Mouse (Mus musculus) heart, postnatal 14 days (tissue): ENCODE results near the gene Rad51d. TPM values are rescaled to one million over a fixed set of nuclear protein-coding genes. Genes with fewer than 3 reads are reported as not detected.
"Not testable (repeated sequence)": the region's sequence is repeated elsewhere in the genome, so short reads cannot be mapped to it uniquely, and the experiment has no call there.

Experiments used
- DNase-seq, 2 experiments: peaks; one replicate each; pipeline ENCODE4 v3.0.0; 2021 to 2022
- intact Hi-C: fragments of 180-260 bp; cut with DNase I; formaldehyde crosslinking; loops from one replicate; pipeline ENCODE4 v1.15.1; 2025
- total RNA-seq, 2 experiments: library from RNA; stranded (reverse); gene quantifications; 2 replicates each; pipeline ENCODE4 v1.2.3; 2021

The Rad51d gene
- total RNA-seq, 2 experiments from 2014 or later: 8.0 to 8.3 TPM

GRCm38 (mm10) chr11:82834359-82834758 is 56.1 kb downstream of the Rad51d start:
- DNase-seq, intact Hi-C loops: not testable (repeated sequence)

GRCm38 (mm10) chr11:82833929-82834328 is 56.5 kb downstream of the Rad51d start:
- no peak for DNase-seq
- intact Hi-C loops: no loop called here

GRCm38 (mm10) chr11:82832402-82832801 is 58.0 kb downstream of the Rad51d start:
- intact Hi-C loops, DNase-seq: not testable (repeated sequence)

DNA sequence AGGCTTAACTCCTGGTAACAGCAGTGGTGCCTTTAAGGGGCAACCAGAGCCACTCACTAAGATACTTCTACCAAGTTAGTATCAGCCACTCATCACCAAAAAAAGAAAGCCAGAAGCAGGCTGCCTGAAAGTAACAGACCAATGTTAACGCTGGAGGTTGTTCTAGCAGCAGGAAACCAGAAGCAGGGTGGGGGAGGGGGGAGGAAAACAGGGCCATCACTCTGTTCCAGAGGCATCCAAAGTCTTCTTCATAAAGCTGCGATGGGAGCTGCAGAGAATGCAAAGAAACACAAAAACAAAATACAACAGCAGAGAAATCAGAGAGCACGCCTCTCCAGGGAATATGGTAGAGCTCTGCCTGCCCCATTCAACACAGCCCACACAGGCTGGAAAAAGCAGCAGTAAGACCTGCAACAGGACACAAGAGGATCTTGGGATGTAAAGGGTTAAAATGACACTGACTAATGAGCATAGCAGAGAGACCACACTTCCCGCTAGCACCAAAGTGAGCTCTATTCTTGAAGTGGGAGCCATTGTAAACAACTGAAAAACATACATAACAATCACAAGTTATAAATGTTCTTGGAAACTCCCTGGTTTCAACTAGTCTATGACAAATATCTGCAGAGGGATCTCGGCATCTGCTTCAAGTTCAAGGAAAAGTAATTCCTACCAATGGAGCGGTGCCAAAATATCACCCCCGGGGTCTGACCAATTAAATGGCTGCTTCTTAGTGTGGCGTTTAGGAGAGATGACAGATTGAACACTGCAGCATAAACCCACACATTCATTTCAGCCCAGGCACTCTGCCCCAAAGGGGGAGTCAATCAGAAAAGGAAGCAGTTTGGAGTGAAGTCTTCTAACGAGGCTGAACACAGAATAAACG is 59.2 kb downstream of the Rad51d start:
- intact Hi-C loops: no loop called here
- DNase-seq: no peak

DNA sequence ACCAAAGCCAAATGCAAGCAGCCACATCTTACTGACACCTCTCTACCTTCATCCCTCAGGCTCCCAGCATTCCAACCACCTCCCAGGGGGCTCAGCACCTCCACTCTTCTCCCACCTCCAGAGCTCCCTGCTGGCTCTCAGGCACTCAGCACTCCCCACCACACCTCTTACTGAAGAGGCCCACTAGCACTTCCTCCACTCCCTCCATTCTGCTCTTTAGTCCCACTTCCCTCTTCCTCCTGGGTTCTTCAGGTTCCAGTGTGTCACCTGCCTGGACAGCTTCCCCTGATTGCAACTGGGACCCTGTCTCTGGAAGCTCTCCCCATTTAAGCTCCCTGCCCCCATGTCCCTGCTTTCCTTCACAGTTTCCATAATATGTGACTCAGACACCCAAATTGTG is 63.6 kb downstream of the Rad51d start:
- intact Hi-C loops: no loop called here
- DNase-seq: no peak

Other genes starting within 250 kb of the Rad51d start
- gene Cct6b, start 126.3 kb downstream of the Rad51d start, total RNA-seq: under 1 TPM in 1 of 2 experiments, not detected in 1; 0.33 TPM
- gene Zfp830, start 126.3 kb downstream of the Rad51d start, total RNA-seq: 10 to 100 TPM; 15.3 to 16.5 TPM
- 10 to 100 TPM; 20.6 to 21.9 TPM for gene Lig3, start 109.5 kb downstream of the Rad51d start, total RNA-seq
- gene Rffl, start 19.4 kb downstream of the Rad51d start, total RNA-seq: 1 to 10 TPM; 5.0 to 6.5 TPM
- not detected for gene Fndc8, start 1.5 kb upstream of the Rad51d start, total RNA-seq
- 10 to 100 TPM; 12.6 to 12.7 TPM for gene Nle1, start 17.8 kb upstream of the Rad51d start, total RNA-seq
- gene Unc45b, start 19.9 kb upstream of the Rad51d start, total RNA-seq: 100 to 1,000 TPM; 162 to 164 TPM
- gene Slfn5, start 60.7 kb upstream of the Rad51d start, total RNA-seq: 10 to 100 TPM; 78.3 to 87.2 TPM
- gene Slfn9, start 101.2 kb upstream of the Rad51d start, total RNA-seq: 1 to 10 TPM; 1.2 to 2.3 TPM
- under 1 TPM; 0.22 to 0.46 TPM for gene Slfn8, start 130.2 kb upstream of the Rad51d start, total RNA-seq
- 1 to 10 TPM; 3.5 to 4.8 TPM for gene Slfn2, start 174.5 kb upstream of the Rad51d start, total RNA-seq
- gene Slfn1, start 226.2 kb upstream of the Rad51d start, total RNA-seq: under 1 TPM in 1 of 2 experiments, not detected in 1; 0.41 TPM